In the genomic region with DNA sequence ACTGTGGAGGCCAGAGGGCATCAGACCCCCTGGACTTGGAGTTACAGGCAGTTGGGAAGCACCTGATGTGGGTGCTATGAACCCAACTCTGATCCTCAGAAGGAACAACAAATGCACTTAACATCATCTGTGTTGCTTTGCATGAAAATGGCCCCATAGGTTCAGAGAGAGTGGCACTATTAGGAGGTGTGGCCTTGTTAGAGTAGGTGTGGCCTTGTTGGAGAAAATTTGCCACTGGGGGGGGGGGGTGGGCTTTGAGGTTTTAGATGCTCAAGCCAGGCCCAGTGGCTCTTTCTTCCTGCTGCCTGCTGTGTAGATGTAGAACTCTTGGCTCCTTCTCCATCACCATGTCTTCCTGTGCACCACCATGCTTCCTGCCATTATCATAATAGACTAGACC, we compare ENCODE assay signal across 22 mouse cellular contexts. TPM values are rescaled to one million over a fixed set of nuclear protein-coding genes. Genes with fewer than 3 reads are reported as not detected.
DNase-seq lines count a peak whose midpoint lies in the region; ATAC-seq lines count a peak whose summit lies in the region.
"Had no signal": no experiment of that assay in that cellular context is flagged by ENCODE, and none has a peak within 500 bp of the region (broad histone marks: within the 10 kb centered on the region; RNA-seq: fewer than 3 reads in every experiment).

No protein-coding gene starts in this region.

- H3K4me2 ChIP-seq in midbrain, embryonic 11.5 days = no peak overlapping the region
- H3K4me2 ChIP-seq in midbrain, embryonic 15.5 days = no peak overlapping the region

- peaks cover 4% of the 10 kb centered on the region; the same call in 1 of the 2 replicates for H3K4me1 ChIP-seq in midbrain, embryonic 11.5 days (ENCODE audit: control insufficient read depth, insufficient read depth, low read length)
- peaks cover 10% of the 10 kb centered on the region for H3K4me1 ChIP-seq in midbrain, embryonic 15.5 days
- H3K4me1 ChIP-seq: heart, embryonic 10.5 days had no signal

- no peak for ATAC-seq in midbrain, embryonic 11.5 days (ENCODE audit: low FRiP score)
- ATAC-seq in midbrain, embryonic 15.5 days (replicated peaks) = no peak
- ATAC-seq: Patski had no signal

- intact Hi-C loops in heart, postnatal 10 days (cut with DNase I) = no loop called here

- H3K4me3 ChIP-seq in midbrain, embryonic 11.5 days (ENCODE audit: low read depth, low read length) = no peak overlapping the region
- H3K4me3 ChIP-seq in midbrain, embryonic 15.5 days = no peak overlapping the region
- H3K4me3 ChIP-seq: embryonic facial prominence, embryonic 15.5 days; erythroblast, embryonic 14.5 days had no signal

- no peaks in the 10 kb centered on the region for H3K36me3 ChIP-seq in midbrain, embryonic 11.5 days (ENCODE audit: control insufficient read depth, insufficient read depth, low read length)
- H3K36me3 ChIP-seq in midbrain, embryonic 15.5 days (replicated peaks) = no peaks in the 10 kb centered on the region
- H3K36me3 ChIP-seq: embryonic facial prominence, embryonic 15.5 days; forebrain, embryonic 10.5 days; heart, embryonic 10.5 days had no signal

- peaks cover 2% of the 10 kb centered on the region; the same call in 1 of the 2 replicates for H3K27me3 ChIP-seq in midbrain, embryonic 11.5 days (ENCODE audit: control insufficient read depth, insufficient read depth, low read length)
- H3K27me3 ChIP-seq in midbrain, embryonic 15.5 days (replicated peaks) = no peaks in the 10 kb centered on the region; the same call in 1 of the 2 replicates
- H3K27me3 ChIP-seq: embryonic facial prominence, embryonic 15.5 days; Patski had no signal

- no peak overlapping the region for H3K27ac ChIP-seq in midbrain, embryonic 11.5 days (ENCODE audit: low read depth, low read length)
- no peak overlapping the region for H3K27ac ChIP-seq in midbrain, embryonic 15.5 days
- H3K27ac ChIP-seq: embryonic facial prominence, embryonic 15.5 days had no signal

- no peak overlapping the region for H3K9ac ChIP-seq in midbrain, embryonic 11.5 days (ENCODE audit: low read length)
- H3K9ac ChIP-seq in midbrain, embryonic 15.5 days = no peak overlapping the region
- H3K9ac ChIP-seq: embryonic facial prominence, embryonic 15.5 days; hindbrain, embryonic 14.5 days had no signal

- peak; percentile 79 for DNase-seq in heart, adult 11 months
- DNase-seq in heart, postnatal 10 days = no peak
- DNase-seq in midbrain, embryonic 11.5 days (ENCODE audit: low spot score, missing footprints) = peak; percentile 62
- DNase-seq in ES-CJ7 (ENCODE audit: low read depth, low spot score) = peak; percentile 73
- DNase-seq in retina, postnatal 1 day = no peak
- no peak for DNase-seq in spleen, adult 12 weeks (ENCODE audit: low spot score)
- DNase-seq: adrenal gland, adult 8-10 months; adrenal gland, postnatal 36 days; cerebellum, adult 11 months; cerebellum, adult 8-10 months; cerebellum, postnatal 14 days; embryo, embryonic 11 days; gastrocnemius, postnatal 36 days; heart, adult 18-20 months; heart, postnatal 14 days had no signal

- H3K9me3 ChIP-seq in midbrain, embryonic 11.5 days (ENCODE audit: control insufficient read depth, low read length) = no peaks in the 10 kb centered on the region
- no peaks in the 10 kb centered on the region for H3K9me3 ChIP-seq in midbrain, embryonic 15.5 days
- H3K9me3 ChIP-seq: embryonic facial prominence, embryonic 15.5 days; forebrain, embryonic 10.5 days; heart, embryonic 10.5 days had no signal

RNA-seq across cellular contexts. Expression of gene Slc1a3, which starts 5.1 kb away (rescaled TPM):
- 1 to 10 TPM; 1.3 to 3.4 TPM for total RNA-seq in heart, postnatal 10 days (2021)
- 33.5 and 39.5 TPM in 2 replicates for polyA plus RNA-seq in midbrain, embryonic 11.5 days (2014; fragmentation: Nextera tagmentation; extraction: Ambion mirVana)
- polyA plus RNA-seq in midbrain, embryonic 15.5 days (2015; fragmentation: Nextera tagmentation; extraction: Ambion mirVana) = 100 and 106 TPM in 2 replicates
- polyA plus RNA-seq: erythroblast, embryonic 14.5 days had no signal

Comparison
In these comparisons a context has a peak if more than half of its experiments do, and no peak if none do; other contexts are left out.
1. DNase-seq: peak in heart, adult 11 months (single experiment), midbrain, embryonic 11.5 days (single experiment) and ES-CJ7 (single experiment); none in heart, postnatal 10 days (0 of 2), retina, postnatal 1 day (single experiment) and spleen, adult 12 weeks (single experiment).